Mouse (Mus musculus) ovary, adult 10 weeks (tissue): ENCODE measurements around the gene Ubr7. TPM values are rescaled to one million over a fixed set of nuclear protein-coding genes. Genes with fewer than 3 reads are reported as not detected.

Experiments
- polyA plus RNA-seq: library from polyadenylated mRNA; stranded (reverse); fragments of 350-450 nt; fragmentation: Illumina TruSeq; extraction: RNeasy Lipid Tissue Mini Kit (QIAGEN cat#74804); gene quantifications from one replicate; pipeline ENCODE4 v1.2.3, GENCODE M21; 2014

Ubr7 gene
- polyA plus RNA-seq: 42.5 TPM

GRCm38 (mm10) chr12:102757689-102758402, at the start of gene Ubr7, which contains the start of the genes Gm28051 and Gon7:
TSS of gene Ubr7 (plus strand) at chr12:102757967.
TSS of gene Gm28051 (minus strand) at chr12:102757765.
TSS of gene Gon7 (minus strand) at chr12:102757803.

GRCm38 (mm10) chr12:102743589-102744574, 13.9 kb upstream of the Ubr7 start, which contains the start of the genes Moap1 and Tmem251:
TSS of gene Moap1 (minus strand) at chr12:102743661.
TSS of gene Tmem251 (plus strand) at chr12:102743762.

GRCm38 (mm10) chr12:102758403-102758756, 613 bp downstream of the Ubr7 start, which contains the start of gene Gm20604:
TSS of gene Gm20604 (minus strand) at chr12:102758672.

Other genes with a start within 250 kb of the Ubr7 start
- not detected for gene Chga, start 203.0 kb upstream of the Ubr7 start, polyA plus RNA-seq
- 0.48 TPM for gene Itpk1, start 53.0 kb upstream of the Ubr7 start, polyA plus RNA-seq
- 3.9 TPM for gene Moap1, start 14.3 kb upstream of the Ubr7 start, polyA plus RNA-seq
- 11.0 TPM for gene Tmem251, start 14.2 kb upstream of the Ubr7 start, polyA plus RNA-seq
- gene Gm28051, start 202 bp upstream of the Ubr7 start, polyA plus RNA-seq: not detected
- 12.3 TPM for gene Gon7, start 164 bp upstream of the Ubr7 start, polyA plus RNA-seq
- 15.9 TPM for gene Gm20604, start 705 bp downstream of the Ubr7 start, polyA plus RNA-seq
- gene Btbd7, start 120.5 kb downstream of the Ubr7 start, polyA plus RNA-seq: 94.6 TPM
- gene Cox8c, start 141.3 kb downstream of the Ubr7 start, polyA plus RNA-seq: not detected
- gene Unc79, start 190.9 kb downstream of the Ubr7 start, polyA plus RNA-seq: 0.20 TPM